Mouse (Mus musculus): ENCODE measurements at regions not wholly inside any gene's neighbourhood (a gene's known extent, or its start where the extent isn't known, plus 50 kb on each side); places are given as distances from the start of the nearest gene placed in this dataset.

DNA sequence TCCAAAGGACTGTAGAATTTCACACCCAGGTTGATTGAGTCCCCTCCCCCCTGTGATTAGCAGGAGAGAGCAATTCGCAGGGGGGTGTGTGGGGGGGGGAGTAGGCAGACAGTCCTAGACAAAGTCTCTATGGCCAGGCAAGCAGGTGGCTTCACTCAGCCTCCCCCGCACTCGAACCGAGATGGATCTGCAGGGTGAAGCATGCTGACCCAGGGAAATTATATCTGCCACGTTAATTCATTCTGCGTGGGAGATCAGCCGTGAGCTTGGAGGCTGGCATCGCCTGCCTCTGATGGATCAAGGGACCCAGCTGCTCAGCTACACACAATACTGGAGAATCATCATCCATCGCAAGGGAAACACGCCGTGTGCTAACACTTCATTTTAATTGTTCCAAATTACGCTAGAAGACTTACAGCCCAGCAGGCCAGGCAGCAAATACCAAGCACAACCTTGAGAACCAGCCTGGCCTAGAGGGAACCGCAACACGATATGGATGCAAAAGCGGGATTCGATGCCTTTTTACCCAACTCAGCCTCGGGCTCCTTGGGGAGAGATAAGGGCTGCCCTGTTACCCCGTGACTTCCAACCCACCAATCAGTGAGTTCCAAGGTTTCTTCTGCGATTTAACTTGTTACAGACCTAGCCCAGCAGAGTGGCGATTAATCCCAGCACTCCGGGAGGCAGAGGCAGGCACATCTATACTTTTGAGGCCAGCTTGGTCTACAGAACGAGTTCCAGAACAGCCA lies 137.7 kb upstream of the Top1 start:
- H3K27ac ChIP-seq: no peak overlapping the region
- H3K36me3 ChIP-seq (ENCODE audit: control insufficient read depth, insufficient read depth, low read length): no peaks in the 10 kb centered on the region
- WGBS: 64% methylated on average over 22 of the region's 22 CpGs
- peaks cover 2% of the 10 kb centered on the region for H3K4me1 ChIP-seq (ENCODE audit: control insufficient read depth, insufficient read depth, low read length)
- no peak overlapping the region for H3K9ac ChIP-seq (ENCODE audit: low read depth, low read length)
- H3K79me2 ChIP-seq (replicated peaks; ENCODE audit: control insufficient read depth, insufficient read depth, low read length): no peaks in the 10 kb centered on the region
- H3K27me3 ChIP-seq (ENCODE audit: control insufficient read depth, insufficient read depth, low read length): no peaks in the 10 kb centered on the region
- TF ChIP-seq POLR2A (IDR thresholded peaks at IDR 0.05; ENCODE audit: insufficient read depth, low read depth, low read length) (no peak), EP300 (IDR thresholded peaks at IDR 0.05; ENCODE audit: insufficient read depth, low read depth, low read length) (no peak), CTCF (IDR thresholded peaks at IDR 0.05) (no peak)
- H3K4me3 ChIP-seq: no peak overlapping the region
- intact Hi-C loops (cut with DNase I): no loop called here
- no peak for DNase-seq

GRCm38 (mm10) chr2:160510159-160510558 lies 135.5 kb upstream of the Top1 start:
- Histone ChIP-seq H3K27me3 (ENCODE audit: control insufficient read depth, insufficient read depth, low read length) (no peaks in the 10 kb centered on the region), H3K79me2 (replicated peaks; ENCODE audit: control insufficient read depth, insufficient read depth, low read length) (no peaks in the 10 kb centered on the region), H3K4me3 (no peak overlapping the region), H3K27ac (no peak overlapping the region), H3K36me3 (ENCODE audit: control insufficient read depth, insufficient read depth, low read length) (no peaks in the 10 kb centered on the region), H3K9ac (ENCODE audit: low read depth, low read length) (no peak overlapping the region), H3K4me1 (ENCODE audit: control insufficient read depth, insufficient read depth, low read length) (peaks cover 2% of the 10 kb centered on the region)
- TF ChIP-seq CTCF (IDR thresholded peaks at IDR 0.05): no peak
- no peak for TF ChIP-seq POLR2A (IDR thresholded peaks at IDR 0.05; ENCODE audit: insufficient read depth, low read depth, low read length)
- no peak for TF ChIP-seq EP300 (IDR thresholded peaks at IDR 0.05; ENCODE audit: insufficient read depth, low read depth, low read length)
- WGBS: 89% methylated on average over 5 of the region's 5 CpGs
- intact Hi-C loops (cut with DNase I): loop anchor here (10.0 kb wide), 1 partner anchor 55 kb away; no protein-coding TSS in a partner anchor
- no peak for DNase-seq

DNA sequence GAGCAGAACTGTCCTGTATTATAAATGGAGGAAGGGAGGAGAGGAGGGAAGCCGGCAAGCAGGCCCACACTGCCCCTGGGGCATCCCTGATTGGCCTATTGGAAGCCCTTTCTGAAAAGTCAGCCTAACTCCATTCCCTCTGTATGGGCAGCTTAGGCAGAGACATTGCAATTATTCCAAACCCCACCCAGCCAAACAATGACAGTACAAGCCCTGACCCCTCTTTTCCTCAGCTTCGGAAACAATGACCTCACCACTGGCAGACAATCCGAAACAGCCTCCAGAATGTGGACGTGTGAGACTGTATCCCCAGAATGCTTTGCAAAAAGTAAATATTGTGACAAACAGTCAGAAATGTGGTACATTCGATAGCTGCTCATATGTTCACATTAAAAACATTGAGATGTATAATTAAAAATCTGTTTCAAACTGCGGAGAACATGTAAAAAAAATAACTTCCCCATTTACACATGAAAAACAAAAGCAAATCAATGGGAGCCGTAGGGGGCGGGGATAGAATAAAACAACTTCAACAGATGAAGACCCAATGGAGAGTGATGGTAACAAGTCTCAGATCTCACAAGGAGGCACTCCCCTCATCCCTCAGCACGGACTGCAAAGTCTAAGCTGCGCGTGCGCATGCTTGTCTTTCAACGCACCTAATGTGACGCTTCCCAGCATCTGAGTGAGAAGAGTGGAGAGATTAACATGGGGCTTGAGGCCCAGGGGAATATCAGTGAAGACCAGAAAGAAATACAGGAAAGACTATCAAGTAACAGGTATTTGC lies 134.9 kb upstream of the Top1 start:
- TF ChIP-seq POLR2A (IDR thresholded peaks at IDR 0.05; ENCODE audit: insufficient read depth, low read depth, low read length): no peak
- 0 out of 2 replicates have a peak, but pooled peaks have one; percentile 45 for TF ChIP-seq EP300 (IDR thresholded peaks at IDR 0.05; ENCODE audit: insufficient read depth, low read depth, low read length)
- no peak for TF ChIP-seq CTCF (IDR thresholded peaks at IDR 0.05)
- Histone ChIP-seq H3K27me3 (ENCODE audit: control insufficient read depth, insufficient read depth, low read length) (0 out of 2 replicates have a peak, but pooled peaks cover 2% of the 10 kb centered on the region), H3K36me3 (ENCODE audit: control insufficient read depth, insufficient read depth, low read length) (no peaks in the 10 kb centered on the region), H3K4me1 (ENCODE audit: control insufficient read depth, insufficient read depth, low read length) (peaks cover 2% of the 10 kb centered on the region), H3K9ac (ENCODE audit: low read depth, low read length) (no peak overlapping the region), H3K4me3 (no peak overlapping the region), H3K79me2 (replicated peaks; ENCODE audit: control insufficient read depth, insufficient read depth, low read length) (no peaks in the 10 kb centered on the region), H3K27ac (no peak overlapping the region)
- WGBS: 40% methylated on average over 14 of the region's 14 CpGs
- DNase-seq: peak in 1 of 2 experiments; percentile 51
- intact Hi-C loops (cut with DNase I): loop anchor here (10.0 kb wide), 1 partner anchor 56 kb away; no protein-coding TSS in a partner anchor

GRCm38 (mm10) chr2:160515621-160516020 lies 130.1 kb upstream of the Top1 start:
- Histone ChIP-seq H3K4me3 (no peak overlapping the region), H3K79me2 (replicated peaks; ENCODE audit: control insufficient read depth, insufficient read depth, low read length) (no peaks in the 10 kb centered on the region), H3K9ac (ENCODE audit: low read depth, low read length) (no peak overlapping the region), H3K4me1 (ENCODE audit: control insufficient read depth, insufficient read depth, low read length) (no peaks in the 10 kb centered on the region; the same call in 1 of the 2 replicates), H3K36me3 (ENCODE audit: control insufficient read depth, insufficient read depth, low read length) (no peaks in the 10 kb centered on the region), H3K27ac (no peak overlapping the region), H3K27me3 (ENCODE audit: control insufficient read depth, insufficient read depth, low read length) (peaks cover 4% of the 10 kb centered on the region; the same call in 1 of the 2 replicates)
- intact Hi-C loops (cut with DNase I): loop anchor here (10.0 kb wide), 1 partner anchor 61 kb away; no protein-coding TSS in a partner anchor
- TF ChIP-seq EP300 (IDR thresholded peaks at IDR 0.05; ENCODE audit: insufficient read depth, low read depth, low read length) (no peak), POLR2A (IDR thresholded peaks at IDR 0.05; ENCODE audit: insufficient read depth, low read depth, low read length) (no peak), CTCF (IDR thresholded peaks at IDR 0.05) (no peak)
- DNase-seq: no peak
- WGBS: 47% methylated on average over 6 of the region's 6 CpGs

DNA sequence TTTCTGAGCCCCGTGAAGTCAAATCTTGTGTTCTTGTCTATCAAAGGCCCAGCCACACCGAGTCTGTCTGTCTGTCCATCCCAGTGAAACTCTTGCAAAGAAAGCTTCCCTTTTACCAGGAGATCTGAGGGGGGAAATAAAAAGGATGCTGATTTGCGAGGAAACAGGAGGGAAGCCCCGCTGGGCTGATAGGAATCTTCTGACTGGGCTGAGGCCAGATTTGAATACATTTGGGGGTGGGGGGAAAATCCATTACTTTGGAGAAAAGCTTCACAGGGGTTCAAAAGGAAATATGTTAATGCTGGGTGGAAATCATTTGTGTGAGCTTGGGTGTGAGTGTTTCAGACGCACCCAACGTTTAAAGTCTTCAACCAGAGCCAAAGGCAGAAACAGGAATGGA lies 129.2 kb upstream of the Top1 start:
- H3K4me3 ChIP-seq: no peak overlapping the region
- no peak for DNase-seq
- no peaks in the 10 kb centered on the region for H3K36me3 ChIP-seq (ENCODE audit: control insufficient read depth, insufficient read depth, low read length)
- no peak overlapping the region for H3K9ac ChIP-seq (ENCODE audit: low read depth, low read length)
- 18% methylated on average over 6 of the region's 6 CpGs for WGBS
- H3K27me3 ChIP-seq (ENCODE audit: control insufficient read depth, insufficient read depth, low read length): peaks cover 4% of the 10 kb centered on the region; the same call in 1 of the 2 replicates
- TF ChIP-seq CTCF (IDR thresholded peaks at IDR 0.05) (no peak), POLR2A (IDR thresholded peaks at IDR 0.05; ENCODE audit: insufficient read depth, low read depth, low read length) (no peak), EP300 (IDR thresholded peaks at IDR 0.05; ENCODE audit: insufficient read depth, low read depth, low read length) (no peak)
- intact Hi-C loops (cut with DNase I): loop anchor here (10.0 kb wide), 1 partner anchor 62 kb away; no protein-coding TSS in a partner anchor
- H3K4me1 ChIP-seq (ENCODE audit: control insufficient read depth, insufficient read depth, low read length): no peaks in the 10 kb centered on the region; the same call in 1 of the 2 replicates
- H3K27ac ChIP-seq: no peak overlapping the region
- H3K79me2 ChIP-seq (replicated peaks; ENCODE audit: control insufficient read depth, insufficient read depth, low read length): no peaks in the 10 kb centered on the region
